Mouse (Mus musculus) heart, adult 2 months (tissue): ENCODE measurements around the gene Ccdc34.

Experiments
- CTCF ChIP-seq: fragments of 200-600 bp; IDR thresholded peaks from 2 replicates; pipeline ENCODE4 v1.8.1; 2022; ENCODE audit warnings: antibody characterized with exemption, mild to moderate bottlenecking, moderate library complexity
- EP300 ChIP-seq: fragments of 200-500 bp; IDR thresholded peaks from 2 replicates; pipeline ENCODE4 v1.6.1; 2011; ENCODE audit warnings: low read depth, low read length, control low read depth; ENCODE audit not compliant: insufficient read depth
- POLR2A ChIP-seq: fragments of 200-500 bp; IDR thresholded peaks from 2 replicates; pipeline ENCODE4 v1.6.1; 2011; ENCODE audit warnings: mild to moderate bottlenecking, low read depth, low read length, control low read depth; ENCODE audit not compliant: insufficient read depth

GRCm38 (mm10) chr2:109993404-109993803 lies 24.2 kb upstream of the Ccdc34 start:
- TF ChIP-seq POLR2A (no peak), EP300 (no peak), CTCF (no peak)
